Mouse (Mus musculus) intestine, embryonic 14.5 days (tissue): ENCODE results near the gene Dtd1. TPM values are rescaled to one million over a fixed set of nuclear protein-coding genes. Genes with fewer than 3 reads are reported as not detected.

Experiments used
- ATAC-seq: fragments of 200-750 bp; cut with Nextera tagmentation; replicated peaks from 2 replicates; pipeline ENCODE4 v1.8.0; 2017; ENCODE audit warnings: low read depth, moderate number of reproducible peaks, moderate TSS enrichment, moderate library complexity; ENCODE audit not compliant: low FRiP score, low TSS enrichment
- DNase-seq: peaks from one replicate; pipeline ENCODE4 v3.0.0-alpha.2; 2018; ENCODE audit warnings: low spot score
- H3K27ac ChIP-seq: fragments of 300-500 bp; sonication (generic); 2 replicates; pipeline ENCODE4 v1.5.1; 2014; ENCODE audit warnings: low read depth, mild to moderate bottlenecking, control low read depth
- H3K27me3 ChIP-seq: fragments of 300-500 bp; sonication (generic); replicated peaks from 2 replicates; pipeline ENCODE4 v1.6.1; 2014; ENCODE audit warnings: low read length, control low read depth; ENCODE audit not compliant: control insufficient read depth, insufficient read depth
- H3K36me3 ChIP-seq: fragments of 300-500 bp; sonication (generic); 2 replicates; pipeline ENCODE4 v1.6.1; 2014; ENCODE audit warnings: low read length, control low read depth; ENCODE audit not compliant: control insufficient read depth, insufficient read depth
- H3K4me1 ChIP-seq: fragments of 300-500 bp; sonication (generic); replicated peaks from 2 replicates; pipeline ENCODE4 v1.6.1; 2014; ENCODE audit warnings: low read length, control low read depth, mixed read lengths; ENCODE audit not compliant: control insufficient read depth, insufficient read depth
- H3K4me2 ChIP-seq: fragments of 300-500 bp; sonication (generic); 2 replicates; pipeline ENCODE4 v1.6.1; 2014; ENCODE audit warnings: low read length
- H3K4me3 ChIP-seq: fragments of 300-500 bp; sonication (generic); 2 replicates; pipeline ENCODE4 v1.5.1; 2014; ENCODE audit warnings: low read depth, low read length, control low read depth, mixed read lengths
- H3K9ac ChIP-seq: fragments of 300-500 bp; sonication (generic); 2 replicates; pipeline ENCODE4 v1.6.1; 2014; ENCODE audit warnings: mild to moderate bottlenecking, low read length
- H3K9me3 ChIP-seq: fragments of 300-500 bp; sonication (generic); 2 replicates; pipeline ENCODE4 v1.6.1; 2016; ENCODE audit warnings: low read length, control low read depth; ENCODE audit not compliant: control insufficient read depth
- WGBS: fragments of 180-500 bp; shearing (Covaris S2); extraction: QIAGEN DNeasy Blood & Tissue Kit; methylation state at CpG from one replicate; pipeline ENCODE4 v1.1.7; 2014; 5-methylcytosine and 5-hydroxymethylcytosine counted together
- polyA plus RNA-seq: library from polyadenylated mRNA; unstranded; fragments of >200 nt; fragmentation: Nextera tagmentation; extraction: Ambion mirVana; gene quantifications from 2 replicates; pipeline ENCODE4 v1.2.1, GENCODE M21; 2014

The Dtd1 gene
- polyA plus RNA-seq, 1 experiment from 2014 or later: 47.8 TPM

- Histone ChIP-seq H3K9ac (no peak overlapping the region), H3K9me3 (no peaks in the 10 kb centered on the region), H3K27me3 (no peaks in the 10 kb centered on the region), H3K36me3 (no peaks in the 10 kb centered on the region), H3K4me3 (no peak overlapping the region), H3K4me1 (no peaks in the 10 kb centered on the region), H3K4me2 (no peak overlapping the region), H3K27ac (no peak overlapping the region)
- ATAC-seq: no peak
- DNase-seq: no peak
- 90% methylated on average over 4 of the region's 4 CpGs for WGBS
Observed at GRCm38 (mm10) chr2:144652841-144653240, 53.1 kb downstream of the Dtd1 start.

GRCm38 (mm10) chr2:144655307-144655706 lies 55.6 kb downstream of the Dtd1 start:
- no peak overlapping the region for H3K4me3 ChIP-seq
- 87% methylated on average over 3 of the region's 3 CpGs for WGBS
- no peak overlapping the region for H3K4me2 ChIP-seq
- H3K4me1 ChIP-seq: no peaks in the 10 kb centered on the region
- no peaks in the 10 kb centered on the region for H3K27me3 ChIP-seq
- no peaks in the 10 kb centered on the region for H3K36me3 ChIP-seq
- H3K27ac ChIP-seq: no peak overlapping the region
- no peak overlapping the region for H3K9ac ChIP-seq
- no peaks in the 10 kb centered on the region for H3K9me3 ChIP-seq
- DNase-seq (no peak), ATAC-seq (no peak)

GRCm38 (mm10) chr2:144668507-144668906 lies 68.8 kb downstream of the Dtd1 start:
- Histone ChIP-seq H3K27ac (no peak overlapping the region), H3K4me3 (no peak overlapping the region), H3K36me3 (no peaks in the 10 kb centered on the region), H3K9me3 (no peaks in the 10 kb centered on the region), H3K27me3 (no peaks in the 10 kb centered on the region), H3K9ac (no peak overlapping the region), H3K4me1 (no peaks in the 10 kb centered on the region), H3K4me2 (no peak overlapping the region)
- DNase-seq: no peak
- no peak for ATAC-seq
- 84% methylated on average over 4 of the region's 4 CpGs for WGBS

- Histone ChIP-seq H3K4me2 (no peak overlapping the region), H3K9ac (no peak overlapping the region), H3K4me1 (no peaks in the 10 kb centered on the region), H3K9me3 (no peaks in the 10 kb centered on the region), H3K36me3 (no peaks in the 10 kb centered on the region), H3K4me3 (no peak overlapping the region), H3K27me3 (no peaks in the 10 kb centered on the region), H3K27ac (peak overlapping the region; percentile 7; the same call in 1 of the 2 replicates)
- 72% methylated on average over 5 of the region's 5 CpGs for WGBS
- no peak for DNase-seq
- peak; percentile 66; the same call in 1 of the 2 replicates for ATAC-seq
Observed at GRCm38 (mm10) chr2:144670289-144670930, 70.7 kb downstream of the Dtd1 start.

GRCm38 (mm10) chr2:144672397-144672796 lies 72.7 kb downstream of the Dtd1 start:
- Histone ChIP-seq H3K4me1 (peaks cover 13% of the 10 kb centered on the region), H3K4me3 (no peak overlapping the region), H3K36me3 (no peaks in the 10 kb centered on the region), H3K9ac (no peak overlapping the region), H3K9me3 (no peaks in the 10 kb centered on the region), H3K27ac (no peak overlapping the region), H3K4me2 (no peak overlapping the region), H3K27me3 (no peaks in the 10 kb centered on the region)
- DNase-seq (no peak), ATAC-seq (no peak)
- WGBS: 85% methylated on average over 5 of the region's 5 CpGs

- Histone ChIP-seq H3K4me1 (peaks cover 22% of the 10 kb centered on the region), H3K9me3 (no peaks in the 10 kb centered on the region; the same call in 1 of the 2 replicates), H3K4me3 (no peak overlapping the region), H3K4me2 (no peak overlapping the region), H3K27me3 (no peaks in the 10 kb centered on the region), H3K36me3 (no peaks in the 10 kb centered on the region), H3K27ac (0 out of 2 replicates have a peak overlapping the region, but pooled peaks have one; percentile 13), H3K9ac (no peak overlapping the region)
- ATAC-seq: peak; percentile 61
- DNase-seq: peak; percentile 70
- 39% methylated on average over 13 of the region's 13 CpGs for WGBS
Observed at GRCm38 (mm10) chr2:144676546-144677228, 77.0 kb downstream of the Dtd1 start.

- peak; percentile 22; the same call in 1 of the 2 replicates for ATAC-seq
- Histone ChIP-seq H3K4me3 (no peak overlapping the region), H3K36me3 (no peaks in the 10 kb centered on the region), H3K4me2 (no peak overlapping the region), H3K9me3 (no peaks in the 10 kb centered on the region; the same call in 1 of the 2 replicates), H3K4me1 (peaks cover 22% of the 10 kb centered on the region), H3K9ac (no peak overlapping the region), H3K27ac (no peak overlapping the region), H3K27me3 (no peaks in the 10 kb centered on the region)
- WGBS: 65% methylated on average over 2 of the region's 2 CpGs
- DNase-seq: peak; percentile 50
Observed at GRCm38 (mm10) chr2:144677229-144677571, 77.5 kb downstream of the Dtd1 start.

- Histone ChIP-seq H3K27me3 (no peaks in the 10 kb centered on the region), H3K9me3 (no peaks in the 10 kb centered on the region; the same call in 1 of the 2 replicates), H3K9ac (no peak overlapping the region), H3K4me1 (peaks cover 26% of the 10 kb centered on the region), H3K4me3 (no peak overlapping the region), H3K4me2 (no peak overlapping the region), H3K27ac (peak overlapping the region; percentile 57), H3K36me3 (no peaks in the 10 kb centered on the region)
- 67% methylated on average over 6 of the region's 6 CpGs for WGBS
- ATAC-seq (no peak), DNase-seq (no peak)
Observed at GRCm38 (mm10) chr2:144678779-144679178, 79.1 kb downstream of the Dtd1 start.
